Mouse (Mus musculus): ENCODE measurements around the gene Slc26a10.

- no peak; the same call in 1 of the 2 replicates for TF ChIP-seq CTCF (IDR thresholded peaks at IDR 0.05)
- no peak for TF ChIP-seq EP300 (IDR thresholded peaks at IDR 0.05; ENCODE audit: insufficient read depth, low read depth, low read length)
Observed at GRCm38 (mm10) chr10:127164631-127165353, 15.7 kb downstream of the Slc26a10 start, which contains the start of gene B4galnt1.
